Mouse (Mus musculus) midbrain, embryonic 16.5 days (tissue): ENCODE data around the gene Adgrv1. TPM values are rescaled to one million over a fixed set of nuclear protein-coding genes. Genes with fewer than 3 reads are reported as not detected.

Experiments used
- ATAC-seq: fragments of 200-750 bp; cut with Nextera tagmentation; 2 replicates; pipeline ENCODE4 v1.8.0; 2017; ENCODE audit warnings: moderate TSS enrichment
- H3K27ac ChIP-seq: fragments of 300-500 bp; sonication (generic); 2 replicates; pipeline ENCODE4 v1.5.1; 2014; ENCODE audit warnings: mild to moderate bottlenecking, low read length, mixed read lengths
- H3K27me3 ChIP-seq: fragments of 300-500 bp; sonication (generic); 2 replicates; pipeline ENCODE4 v1.6.1; 2014; ENCODE audit warnings: low read depth, low read length, mixed read lengths; ENCODE audit not compliant: control insufficient read depth, insufficient read depth
- H3K36me3 ChIP-seq: fragments of 300-500 bp; sonication (generic); 2 replicates; pipeline ENCODE4 v1.6.1; 2014; ENCODE audit warnings: mild to moderate bottlenecking, low read length, moderate library complexity, mixed read lengths; ENCODE audit not compliant: control insufficient read depth, insufficient read depth
- H3K4me1 ChIP-seq: fragments of 300-500 bp; sonication (generic); 2 replicates; pipeline ENCODE4 v1.6.1; 2014; ENCODE audit warnings: mild to moderate bottlenecking, low read length, mixed read lengths; ENCODE audit not compliant: control insufficient read depth, insufficient read depth
- H3K4me2 ChIP-seq: fragments of 300-500 bp; sonication (generic); 2 replicates; pipeline ENCODE4 v1.6.1; 2014; ENCODE audit warnings: mild to moderate bottlenecking, low read length, mixed read lengths
- H3K4me3 ChIP-seq: fragments of 300-500 bp; sonication (generic); 2 replicates; pipeline ENCODE4 v1.5.1; 2014; ENCODE audit warnings: low read depth, mild to moderate bottlenecking, low read length, moderate library complexity, mixed read lengths
- H3K9ac ChIP-seq: fragments of 300-500 bp; sonication (generic); 2 replicates; pipeline ENCODE4 v1.6.1; 2014; ENCODE audit warnings: low read depth, low read length, mixed read lengths
- H3K9me3 ChIP-seq: fragments of 300-500 bp; sonication (generic); replicated peaks from 2 replicates; pipeline ENCODE4 v1.6.1; 2014; ENCODE audit warnings: mild to moderate bottlenecking, low read length, mixed read lengths; ENCODE audit not compliant: control insufficient read depth, poor library complexity, severe bottlenecking
- WGBS: fragments of 180-500 bp; shearing (Covaris S2); extraction: QIAGEN DNeasy Blood & Tissue Kit; methylation state at CpG from one replicate; pipeline ENCODE4 v1.1.7; 2014; 5-methylcytosine and 5-hydroxymethylcytosine counted together
- polyA plus RNA-seq: library from polyadenylated mRNA; unstranded; fragments of >200 nt; fragmentation: Nextera tagmentation; extraction: Ambion mirVana; gene quantifications from 2 replicates; pipeline ENCODE4 v1.2.1, GENCODE M21; 2015

Adgrv1 gene
- polyA plus RNA-seq, 1 experiment from 2014 or later = 6.6 TPM

DNA sequence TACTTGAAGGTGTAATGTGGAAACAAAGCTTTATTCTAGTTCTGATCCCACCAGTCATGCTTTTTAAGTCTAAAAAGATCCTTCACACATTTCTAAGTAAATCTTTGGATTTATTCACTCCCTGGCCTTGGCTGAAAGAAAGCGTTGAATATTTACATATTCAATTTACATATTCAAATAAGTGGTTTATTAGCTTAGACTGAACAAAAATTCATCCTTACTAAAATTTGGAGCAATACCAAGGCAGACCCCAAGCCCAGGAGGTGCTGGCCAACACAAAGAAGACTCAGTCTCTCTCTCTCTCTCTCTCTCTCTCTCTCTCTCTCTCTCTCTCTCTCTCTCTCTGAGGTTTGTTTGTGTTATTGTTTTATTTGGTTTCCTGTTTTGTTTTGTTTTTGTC lies 82.9 kb downstream of the Adgrv1 start:
- Histone ChIP-seq H3K9ac (no peak overlapping the region), H3K9me3 (no peaks in the 10 kb centered on the region), H3K4me2 (no peak overlapping the region), H3K27me3 (no peaks in the 10 kb centered on the region), H3K4me3 (no peak overlapping the region), H3K4me1 (no peaks in the 10 kb centered on the region), H3K27ac (no peak overlapping the region), H3K36me3 (no peaks in the 10 kb centered on the region)
- ATAC-seq = no peak
- 60% methylated on average over 1 of the region's 1 CpGs for WGBS

DNA sequence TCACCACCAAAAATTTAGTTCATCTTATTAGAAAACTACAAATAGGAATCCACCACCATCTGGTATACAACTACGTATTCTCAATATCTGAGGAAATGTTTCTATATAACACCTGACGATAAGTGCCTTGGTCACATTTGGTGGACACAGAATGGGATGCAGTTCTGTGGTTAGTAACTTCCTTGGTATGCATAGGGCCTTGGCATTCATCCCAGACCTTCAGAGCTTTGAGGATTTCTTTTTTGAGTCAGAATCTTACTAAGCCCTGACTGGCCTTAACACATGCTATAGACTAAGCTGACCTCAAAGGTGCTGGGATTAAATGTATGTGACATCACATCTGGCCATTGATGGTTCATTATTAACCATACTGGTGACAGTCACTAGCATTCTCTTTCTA lies 98.0 kb downstream of the Adgrv1 start:
- no peak overlapping the region for H3K9ac ChIP-seq
- H3K27me3 ChIP-seq = no peaks in the 10 kb centered on the region
- ATAC-seq = no peak
- no peak overlapping the region for H3K27ac ChIP-seq
- no peak overlapping the region for H3K4me3 ChIP-seq
- no peaks in the 10 kb centered on the region for H3K36me3 ChIP-seq
- no peak overlapping the region for H3K4me2 ChIP-seq
- H3K4me1 ChIP-seq = no peaks in the 10 kb centered on the region
- H3K9me3 ChIP-seq = no peaks in the 10 kb centered on the region
- WGBS = 92% methylated on average over 2 of the region's 2 CpGs

DNA sequence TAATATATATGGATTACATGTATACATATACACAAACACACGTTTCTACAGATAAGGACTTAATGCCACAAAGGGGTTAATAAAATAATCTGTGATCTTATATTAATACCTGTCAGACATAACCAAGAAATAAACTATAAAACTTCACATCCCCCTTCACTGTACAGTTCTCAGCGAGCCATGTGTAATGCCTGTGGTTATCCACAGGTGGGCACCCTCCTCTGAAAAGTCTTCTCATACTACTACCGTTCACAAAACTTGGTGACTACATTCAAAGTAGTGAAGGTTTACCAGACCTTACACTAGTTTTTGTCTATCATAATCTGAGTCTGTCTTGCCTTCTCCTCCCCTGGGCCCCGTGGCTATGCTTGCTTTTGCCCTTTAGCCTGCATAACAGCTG lies 106.3 kb downstream of the Adgrv1 start:
- Histone ChIP-seq H3K4me3 (no peak overlapping the region), H3K9ac (no peak overlapping the region), H3K4me1 (no peaks in the 10 kb centered on the region), H3K27me3 (no peaks in the 10 kb centered on the region), H3K4me2 (no peak overlapping the region), H3K9me3 (no peaks in the 10 kb centered on the region), H3K36me3 (no peaks in the 10 kb centered on the region), H3K27ac (no peak overlapping the region)
- 0 out of 2 replicates have a peak, but pooled peaks have one; percentile 64 for ATAC-seq
- WGBS = 60% methylated on average over 4 of the region's 4 CpGs

DNA sequence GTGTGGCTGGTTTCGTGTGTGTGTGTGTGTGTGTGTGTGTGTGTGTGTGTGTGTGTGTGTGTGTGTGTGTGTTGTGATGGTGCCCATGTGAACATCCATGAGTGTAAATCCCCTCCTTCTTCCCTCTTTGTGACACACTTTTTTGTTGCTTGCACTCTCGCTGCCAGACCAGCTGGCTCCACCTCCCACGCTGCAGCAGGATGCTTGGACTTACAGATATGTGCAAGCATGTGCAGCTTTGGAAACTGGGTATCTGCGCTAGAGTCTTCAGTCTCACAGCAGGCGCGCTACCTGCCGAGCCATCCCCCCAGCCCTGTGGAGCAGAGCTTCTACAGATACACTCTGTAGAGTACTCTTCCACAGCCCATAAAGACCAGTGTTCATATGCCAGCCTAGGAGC lies 122.8 kb downstream of the Adgrv1 start:
- Histone ChIP-seq H3K27ac (no peak overlapping the region), H3K9me3 (no peaks in the 10 kb centered on the region), H3K36me3 (no peaks in the 10 kb centered on the region), H3K4me3 (no peak overlapping the region), H3K4me1 (no peaks in the 10 kb centered on the region), H3K9ac (no peak overlapping the region), H3K27me3 (no peaks in the 10 kb centered on the region), H3K4me2 (no peak overlapping the region)
- no peak for ATAC-seq
- 91% methylated on average over 7 of the region's 7 CpGs for WGBS

DNA sequence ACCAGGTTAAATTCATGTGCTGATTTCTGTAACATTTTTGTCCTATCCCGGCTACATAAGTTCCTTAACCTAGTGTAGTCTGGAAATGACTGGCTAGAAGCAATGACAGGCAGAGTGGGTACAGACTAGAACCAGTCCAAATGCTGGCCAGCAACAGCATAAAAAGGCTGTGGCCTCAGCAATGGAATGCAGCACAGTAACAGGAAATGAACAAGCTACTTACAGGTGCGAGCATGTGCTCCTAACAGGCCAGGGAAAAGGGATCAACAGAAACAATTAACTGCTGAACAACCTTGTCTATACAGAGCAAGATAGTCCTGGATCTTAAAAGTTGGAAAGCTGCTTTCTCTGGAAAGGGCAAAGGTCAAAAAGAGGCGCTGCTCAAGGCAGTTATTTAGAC lies 135.9 kb downstream of the Adgrv1 start:
- ATAC-seq = no peak
- Histone ChIP-seq H3K27me3 (no peaks in the 10 kb centered on the region), H3K4me3 (no peak overlapping the region), H3K4me1 (no peaks in the 10 kb centered on the region), H3K27ac (no peak overlapping the region), H3K9ac (no peak overlapping the region), H3K36me3 (no peaks in the 10 kb centered on the region), H3K4me2 (no peak overlapping the region), H3K9me3 (no peaks in the 10 kb centered on the region)
- WGBS = 84% methylated on average over 3 of the region's 3 CpGs

DNA sequence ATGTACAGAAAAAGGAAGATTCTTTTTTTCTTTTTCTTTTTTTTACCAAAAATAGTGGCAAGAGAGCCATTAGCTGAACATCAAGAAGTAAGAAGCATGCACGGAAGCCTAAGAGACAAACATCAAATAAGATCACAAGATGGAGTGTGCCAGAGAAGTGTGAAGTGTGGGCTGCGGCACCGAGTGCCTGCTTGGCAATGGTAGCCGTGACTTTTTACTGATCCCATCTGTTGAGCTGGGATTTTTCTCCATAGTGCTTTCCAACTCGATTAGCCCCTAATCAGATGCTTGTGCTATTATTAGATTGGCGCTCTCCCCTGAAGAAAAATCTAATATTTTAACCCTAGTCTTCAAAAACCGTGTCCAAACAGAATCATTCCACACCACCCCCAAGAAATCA lies 141.0 kb downstream of the Adgrv1 start:
- Histone ChIP-seq H3K9me3 (no peaks in the 10 kb centered on the region), H3K4me2 (no peak overlapping the region), H3K9ac (no peak overlapping the region), H3K27ac (no peak overlapping the region), H3K27me3 (no peaks in the 10 kb centered on the region), H3K36me3 (no peaks in the 10 kb centered on the region), H3K4me3 (no peak overlapping the region), H3K4me1 (no peaks in the 10 kb centered on the region)
- 91% methylated on average over 7 of the region's 7 CpGs for WGBS
- ATAC-seq = no peak

DNA sequence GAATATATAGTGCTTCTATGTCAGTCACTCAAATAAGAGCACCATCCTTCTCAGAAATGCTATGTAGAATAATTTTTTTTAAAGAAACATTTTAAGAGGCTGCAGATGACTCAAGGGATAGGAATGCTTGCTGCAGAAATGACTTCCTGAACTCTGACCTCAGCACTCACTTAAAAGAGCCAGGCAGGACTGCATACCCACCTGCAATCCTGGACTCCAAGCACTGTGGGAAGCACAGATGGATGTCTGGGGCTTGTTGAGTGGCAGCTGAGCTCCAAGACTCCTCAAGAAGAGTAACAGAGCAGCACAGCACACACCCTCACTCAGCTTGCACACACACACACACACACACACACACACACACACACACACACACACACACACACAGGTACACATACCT lies 146.0 kb downstream of the Adgrv1 start:
- Histone ChIP-seq H3K36me3 (no peaks in the 10 kb centered on the region), H3K9ac (no peak overlapping the region), H3K27me3 (no peaks in the 10 kb centered on the region), H3K4me2 (no peak overlapping the region), H3K4me3 (no peak overlapping the region), H3K9me3 (no peaks in the 10 kb centered on the region), H3K27ac (no peak overlapping the region), H3K4me1 (no peaks in the 10 kb centered on the region)
- no peak for ATAC-seq

DNA sequence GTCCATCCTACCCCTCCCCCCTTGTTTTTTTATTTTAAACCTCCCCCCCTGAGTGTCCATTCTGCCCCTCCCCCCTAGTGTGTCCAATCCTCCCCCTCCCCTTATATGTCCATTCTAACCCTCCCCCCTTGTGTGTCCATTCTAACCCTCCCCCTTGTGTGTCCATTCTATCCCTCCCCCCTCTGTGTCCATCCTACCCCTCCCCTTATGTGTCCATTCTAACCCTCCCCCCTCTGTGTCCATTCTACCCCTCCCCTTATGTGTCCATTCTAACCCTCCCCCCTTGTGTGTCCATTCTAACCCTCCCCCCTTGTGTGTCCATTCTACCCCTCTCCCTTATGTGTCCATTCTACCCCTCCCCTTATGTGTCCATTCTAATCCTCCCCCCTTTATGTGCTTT lies 159.2 kb downstream of the Adgrv1 start:
- H3K4me1 ChIP-seq = no peaks in the 10 kb centered on the region
- no peak overlapping the region for H3K9ac ChIP-seq
- no peak for ATAC-seq
- no peak overlapping the region for H3K4me3 ChIP-seq
- no peaks in the 10 kb centered on the region for H3K27me3 ChIP-seq
- no peaks in the 10 kb centered on the region for H3K36me3 ChIP-seq
- H3K27ac ChIP-seq = no peak overlapping the region
- H3K4me2 ChIP-seq = no peak overlapping the region
- no peaks in the 10 kb centered on the region for H3K9me3 ChIP-seq

DNA sequence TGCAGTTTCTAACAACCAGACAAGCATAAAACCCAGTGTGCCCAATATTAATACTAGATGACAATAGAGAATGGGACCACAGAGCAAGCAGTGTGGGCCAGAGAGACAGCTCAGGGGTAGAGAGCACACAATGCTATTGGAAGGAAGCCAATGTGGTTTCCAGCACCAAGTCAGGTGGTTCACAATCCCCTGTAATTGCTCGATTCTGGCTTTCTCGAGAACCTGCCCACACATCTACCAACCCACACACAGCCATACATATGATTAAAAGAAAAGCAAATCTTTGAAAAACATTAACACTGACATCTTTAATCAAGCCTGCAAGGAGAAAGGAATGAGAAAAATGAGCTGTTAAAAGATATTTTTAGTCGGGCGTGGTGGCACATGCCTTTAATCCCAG lies 166.3 kb downstream of the Adgrv1 start:
- H3K27me3 ChIP-seq = no peaks in the 10 kb centered on the region
- H3K4me2 ChIP-seq = no peak overlapping the region
- no peaks in the 10 kb centered on the region for H3K4me1 ChIP-seq
- no peak for ATAC-seq
- H3K9ac ChIP-seq = no peak overlapping the region
- H3K4me3 ChIP-seq = no peak overlapping the region
- WGBS = 85% methylated on average over 4 of the region's 4 CpGs
- no peak overlapping the region for H3K27ac ChIP-seq
- no peaks in the 10 kb centered on the region for H3K9me3 ChIP-seq
- H3K36me3 ChIP-seq = no peaks in the 10 kb centered on the region

DNA sequence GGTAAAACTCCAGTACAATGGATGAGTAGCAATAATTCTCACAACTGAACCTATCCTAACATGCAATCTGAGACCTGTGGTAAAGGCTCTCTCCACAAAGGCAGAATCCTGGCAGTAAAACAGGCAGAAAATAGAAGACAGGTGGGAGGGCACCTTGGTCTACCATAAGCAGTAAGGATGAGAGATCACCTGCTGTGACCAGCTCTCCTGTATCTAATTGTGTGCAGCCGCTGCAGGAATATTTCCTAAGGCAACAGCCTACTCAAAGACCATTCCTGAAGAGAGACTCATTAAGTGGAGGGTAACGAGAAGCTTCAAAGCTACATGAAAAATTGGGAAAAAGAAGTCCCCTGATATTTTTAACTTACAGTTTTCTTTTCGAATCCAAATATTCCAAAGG lies 167.2 kb downstream of the Adgrv1 start:
- H3K9ac ChIP-seq = no peak overlapping the region
- H3K27ac ChIP-seq = no peak overlapping the region
- H3K4me2 ChIP-seq = no peak overlapping the region
- no peaks in the 10 kb centered on the region for H3K9me3 ChIP-seq
- no peaks in the 10 kb centered on the region for H3K4me1 ChIP-seq
- H3K27me3 ChIP-seq = no peaks in the 10 kb centered on the region
- 80% methylated on average over 3 of the region's 3 CpGs for WGBS
- H3K36me3 ChIP-seq = no peaks in the 10 kb centered on the region
- ATAC-seq = no peak
- H3K4me3 ChIP-seq = no peak overlapping the region
